Mouse (Mus musculus) neutrophil, adult 5-6 weeks (primary cell): ENCODE measurements around the gene Tmed9. TPM values are rescaled to one million over a fixed set of nuclear protein-coding genes. Genes with fewer than 3 reads are reported as not detected.
"Not testable (repeated sequence)": the region's sequence is repeated elsewhere in the genome, so short reads cannot be mapped to it uniquely, and the experiment has no call there.

ENCODE experiments used
- ATAC-seq: fragments of 151-379, 151-347 bp; 2 replicates; pipeline ENCODE4 v1.8.0; 2017; ENCODE audit warnings: mild to moderate bottlenecking, moderate TSS enrichment; ENCODE audit not compliant: insufficient number of reproducible peaks, poor library complexity, low FRiP score, severe bottlenecking; ENCODE audit errors: extremely low read depth
- total RNA-seq: library from RNA; stranded (forward); fragments of 200-1000 nt; gene quantifications from 2 replicates; pipeline ENCODE4 v1.2.3, GENCODE M21; 2017

Tmed9 gene
- total RNA-seq, 1 experiment from 2014 or later, result 68.9 TPM

GRCm38 (mm10) chr13:55563266-55563879 lies 10.2 kb upstream of the Tmed9 start:
- ATAC-seq, result no peak

DNA sequence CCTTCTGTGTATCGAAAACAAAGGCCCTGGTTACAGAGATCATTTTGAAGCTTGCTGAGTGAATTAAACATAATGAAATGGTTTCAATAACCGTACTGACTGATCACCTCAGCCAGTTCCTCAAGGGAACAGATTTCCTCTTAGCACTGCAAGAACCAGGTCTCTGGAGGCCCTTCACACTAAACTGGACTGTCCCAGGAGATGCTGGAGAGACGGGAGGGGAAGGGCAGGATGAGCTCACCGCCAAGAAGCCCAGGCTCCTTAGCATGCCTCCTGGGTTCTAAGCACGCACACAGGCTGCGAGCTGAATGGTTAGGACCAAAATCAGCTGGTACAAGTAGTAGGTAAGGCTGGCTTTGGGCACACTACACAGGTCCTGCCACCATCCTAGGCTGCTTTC lies 6.5 kb upstream of the Tmed9 start:
- no peak for ATAC-seq

- no peak for ATAC-seq
These were observed 5.6 kb upstream of the Tmed9 start for GRCm38 (mm10) chr13:55567949-55568348.

- ATAC-seq, result not testable (repeated sequence)
These were observed 5.0 kb upstream of the Tmed9 start for GRCm38 (mm10) chr13:55568524-55568923.

- no peak for ATAC-seq
These were observed 3.7 kb upstream of the Tmed9 start for GRCm38 (mm10) chr13:55569726-55570285.

- ATAC-seq, result no peak
These were observed 3.1 kb upstream of the Tmed9 start for GRCm38 (mm10) chr13:55570286-55570973.

GRCm38 (mm10) chr13:55571027-55571751 lies 2.3 kb upstream of the Tmed9 start, which contains the start of gene Fam193b:
Gene Fam193b (minus strand): TSS chr13:55571120.
- peak; percentile 95 for ATAC-seq

DNA sequence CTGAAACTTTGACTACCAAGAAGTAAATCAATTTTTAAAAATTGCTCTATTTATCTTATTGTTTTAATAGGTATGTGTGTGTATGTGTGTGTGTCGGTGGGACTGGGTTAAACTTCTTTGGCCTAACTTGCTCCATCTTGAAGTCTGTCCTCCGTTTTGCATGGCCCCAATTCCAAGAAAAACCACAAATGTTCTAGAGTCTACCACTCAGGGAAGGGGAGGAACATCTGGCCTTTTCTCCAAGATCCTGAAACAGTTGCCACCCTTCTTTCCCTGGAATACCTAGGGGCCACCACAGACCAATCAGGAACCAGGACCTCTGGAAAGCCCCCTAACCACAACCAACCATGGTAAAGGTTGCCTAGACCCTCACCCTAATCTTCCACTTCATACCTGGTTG lies 1.6 kb upstream of the Tmed9 start:
- ATAC-seq, result no peak

- no peak for ATAC-seq
These were observed 789 bp downstream of the Tmed9 start for GRCm38 (mm10) chr13:55574321-55574720.

DNA sequence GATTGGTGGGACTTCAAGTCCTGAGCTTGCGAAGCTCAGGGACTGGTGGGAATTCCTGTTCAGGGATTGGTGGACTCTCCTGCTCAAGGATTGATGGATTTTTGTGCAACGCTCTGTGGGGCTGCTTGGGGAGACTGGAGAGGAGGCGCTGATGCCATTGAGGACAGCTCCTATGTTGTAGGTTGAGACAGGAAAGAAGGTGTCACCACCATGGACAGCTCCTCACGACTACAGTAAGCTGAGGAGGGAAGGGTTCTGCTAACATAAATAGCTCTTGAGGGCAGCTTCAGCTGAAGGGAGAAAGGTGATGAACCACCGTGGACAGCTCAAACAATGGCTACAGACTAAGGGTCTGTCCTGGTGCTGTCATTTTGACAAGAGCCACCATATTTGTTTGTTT lies 2.4 kb downstream of the Tmed9 start:
- no peak for ATAC-seq

- ATAC-seq, result not testable (repeated sequence)
These were observed 3.3 kb downstream of the Tmed9 start for GRCm38 (mm10) chr13:55576872-55577271.

GRCm38 (mm10) chr13:55578086-55578485 lies 4.6 kb downstream of the Tmed9 start:
- ATAC-seq, result no peak

- ATAC-seq, result no peak
These were observed 18.5 kb downstream of the Tmed9 start for GRCm38 (mm10) chr13:55591961-55592490.

DNA sequence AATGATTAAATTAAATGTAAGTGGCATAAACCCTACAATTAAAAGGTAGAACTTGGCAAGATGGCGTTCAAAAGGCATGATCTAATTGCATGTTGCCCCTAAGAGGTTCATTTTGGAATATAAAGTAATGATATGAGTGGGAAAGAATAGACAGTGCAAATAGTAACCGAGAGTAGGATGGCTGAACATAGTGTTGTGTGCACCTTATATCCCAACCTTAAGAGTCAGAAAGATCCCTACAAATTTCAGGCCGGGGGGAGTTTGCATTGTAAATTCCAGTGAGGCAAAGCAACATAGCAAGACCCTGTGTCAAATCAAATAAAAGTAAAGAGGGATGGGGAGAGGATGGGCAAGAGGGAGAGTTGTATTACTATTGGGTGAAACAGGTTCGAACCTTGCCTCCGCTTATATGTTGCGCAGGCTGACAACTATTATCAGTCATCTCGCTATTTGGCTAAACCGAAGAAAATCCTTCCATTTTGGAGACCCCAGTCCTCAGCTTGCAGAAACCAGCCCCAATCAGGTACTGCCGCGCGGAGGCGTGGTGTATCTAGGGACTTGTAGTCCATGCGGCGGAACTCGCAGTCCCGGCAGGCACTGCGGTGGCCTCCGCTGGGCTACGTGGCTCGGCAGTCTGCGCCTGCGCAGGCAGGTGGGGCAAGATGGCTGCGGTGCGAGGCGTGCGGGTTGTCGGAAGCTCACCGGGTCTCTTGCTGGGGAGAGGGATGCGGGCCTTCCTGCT lies 19.2 kb downstream of the Tmed9 start:
- ATAC-seq, result peak; percentile 98

GRCm38 (mm10) chr13:55593254-55593747 lies 19.8 kb downstream of the Tmed9 start:
- ATAC-seq, result peak; percentile 3; the same call in 1 of the 2 replicates

DNA sequence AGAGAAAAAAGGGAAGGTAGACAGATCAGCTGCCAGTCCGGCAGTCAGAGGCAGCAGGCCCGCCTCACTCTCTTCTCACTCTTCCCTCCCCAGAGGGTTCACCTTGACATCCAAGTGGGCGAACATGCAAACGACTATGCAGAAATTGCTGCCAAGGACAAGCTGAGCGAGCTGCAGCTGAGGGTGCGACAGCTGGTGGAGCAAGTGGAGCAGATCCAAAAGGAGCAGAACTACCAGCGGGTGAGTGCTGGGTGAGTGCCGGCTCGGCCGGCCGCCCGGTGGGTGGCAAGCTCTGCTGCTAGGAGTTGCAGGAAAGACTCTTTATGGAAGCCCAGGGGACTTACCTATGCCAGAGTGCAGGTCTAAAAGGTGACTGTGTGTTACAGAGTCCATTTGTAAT lies 21.8 kb downstream of the Tmed9 start:
- ATAC-seq, result no peak

GRCm38 (mm10) chr13:55596802-55597201 lies 23.3 kb downstream of the Tmed9 start:
- no peak for ATAC-seq
